In genomic region chr1:136345454-136346372, GRCm38 (mm10) we compare ENCODE assay signal across 8 mouse cellular contexts. TPM values are rescaled to one million over a fixed set of nuclear protein-coding genes. Genes with fewer than 3 reads are reported as not detected.
DNase-seq lines count a peak whose midpoint lies in the region; ATAC-seq lines count a peak whose summit lies in the region.

Gene Camsap2, minus strand, starts transcription at chr1:136346104.

- WGBS in hindbrain, embryonic 13.5 days = under 1% methylated on average over 100 of the region's 121 CpGs

- H3K4me2 ChIP-seq in hindbrain, embryonic 13.5 days = peak within 1 kb of the TSS; percentile 87

- peaks cover 35% of the 10 kb centered on the region for H3K4me1 ChIP-seq in hindbrain, embryonic 13.5 days (replicated peaks)

- H3K4me3 ChIP-seq in hindbrain, embryonic 13.5 days = peak within 1 kb of the TSS; percentile 79

- peak; percentile 97 for ATAC-seq in hindbrain, embryonic 13.5 days (ENCODE audit: low FRiP score)

- peak; percentile 88 for DNase-seq in R1 (ENCODE audit: low read depth, low spot score)
- DNase-seq in cerebellum, postnatal 14 days = peak; percentile 96 to 98
- peak; percentile 89 to 94 for DNase-seq in frontal cortex, postnatal 14 days (ENCODE audit: low spot score in 2 of 2)
- DNase-seq in layer of hippocampus, postnatal 36 days = peak; percentile 95 to 96
- DNase-seq in lung, postnatal 25 days (ENCODE audit: low spot score) = peak; percentile 94
- DNase-seq in retina, adult 2 months (ENCODE audit: low read depth, low spot score) = peak; percentile 76
- DNase-seq in thymus, postnatal 25 days = peak; percentile 93

- H3K9ac ChIP-seq in hindbrain, embryonic 13.5 days = peak within 1 kb of the TSS; percentile 98

- H3K27me3 ChIP-seq in hindbrain, embryonic 13.5 days = no peaks in the 10 kb centered on the region

- peak within 1 kb of the TSS; percentile 99 for H3K27ac ChIP-seq in hindbrain, embryonic 13.5 days

- H3K36me3 ChIP-seq in hindbrain, embryonic 13.5 days = no peaks in the 10 kb centered on the region

- H3K9me3 ChIP-seq in hindbrain, embryonic 13.5 days = no peaks in the 10 kb centered on the region

RNA-seq across cellular contexts. Expression of gene Camsap2, which starts in this region (rescaled TPM):
- polyA plus RNA-seq in hindbrain, embryonic 13.5 days (2015; fragmentation: Nextera tagmentation; extraction: Ambion mirVana) = 28.2 TPM in 2 replicates
- 100 to 1,000 TPM; 136 to 142 TPM for total RNA-seq in layer of hippocampus, postnatal 36 days (2021)

Comparison
In these comparisons a context has a peak if more than half of its experiments do, and no peak if none do; other contexts are left out.
1. Peak in every context shown above with its lines: DNase-seq, ATAC-seq, H3K4me3 ChIP-seq and H3K27ac ChIP-seq.